ENCODE assay signal across 26 mouse cellular contexts in genomic region chr2:57338779-57339178, GRCm38 (mm10).
A peak's percentile ranks its signal among the peaks of the same experiment; 100 is the strongest.
DNase-seq lines count a peak whose midpoint lies in the region; ATAC-seq lines count a peak whose summit lies in the region.
"Had no signal": no experiment of that assay in that cellular context is flagged by ENCODE, and none has a peak within 500 bp of the region (broad histone marks: within the 10 kb centered on the region; RNA-seq: fewer than 3 reads in every experiment).

No protein-coding gene starts in this region.

- H3K36me3 ChIP-seq in forebrain, embryonic 15.5 days: no peaks in the 10 kb centered on the region
- no peaks in the 10 kb centered on the region for H3K36me3 ChIP-seq in forebrain, embryonic 12.5 days (replicated peaks)
- peaks cover 51% of the 10 kb centered on the region for H3K36me3 ChIP-seq in megakaryocyte, embryonic 14.5 days (replicated peaks; ENCODE audit: low read length)
- H3K36me3 ChIP-seq: hindbrain, embryonic 12.5 days; hindbrain, embryonic 15.5 days had no signal

- no peaks in the 10 kb centered on the region for H3K27me3 ChIP-seq in forebrain, embryonic 15.5 days
- 0 out of 2 replicates have a peak, but pooled peaks cover 4% of the 10 kb centered on the region for H3K27me3 ChIP-seq in forebrain, embryonic 12.5 days
- no peaks in the 10 kb centered on the region for H3K27me3 ChIP-seq in megakaryocyte, embryonic 14.5 days (replicated peaks)
- H3K27me3 ChIP-seq: embryonic facial prominence, embryonic 13.5 days; heart, embryonic 13.5 days; hindbrain, embryonic 15.5 days had no signal

- no peak overlapping the region for H3K4me3 ChIP-seq in forebrain, embryonic 15.5 days
- H3K4me3 ChIP-seq in forebrain, embryonic 12.5 days (replicated peaks): no peak overlapping the region
- peak overlapping the region; percentile 5 for H3K4me3 ChIP-seq in megakaryocyte, embryonic 14.5 days (replicated peaks)
- H3K4me3 ChIP-seq: embryonic facial prominence, embryonic 10.5 days; embryonic facial prominence, embryonic 13.5 days; erythroblast, embryonic 14.5 days; heart, adult 2 months; heart, embryonic 10.5 days; heart, embryonic 13.5 days; hindbrain, embryonic 12.5 days; hindbrain, embryonic 15.5 days had no signal

- WGBS in forebrain, embryonic 15.5 days: 77% methylated on average over 16 of the region's 16 CpGs
- WGBS in forebrain, embryonic 12.5 days: 92% methylated on average over 16 of the region's 16 CpGs

- peak; percentile 29; the same call in 1 of the 2 replicates for ATAC-seq in forebrain, embryonic 15.5 days (replicated peaks)
- ATAC-seq in forebrain, embryonic 12.5 days (ENCODE audit: low FRiP score): no peak
- ATAC-seq in megakaryocyte, adult 5-6 weeks (ENCODE audit: poor library complexity, severe bottlenecking): no peak
- ATAC-seq: activated CD4-positive, CD25-positive, alpha-beta regulatory T cell, adult 4 months; intestine, postnatal 0 days had no signal

- DNase-seq in retina, postnatal 1 day: peak; percentile 11
- DNase-seq in retina, embryonic 14.5 days (ENCODE audit: low spot score): no peak
- no peak for DNase-seq in frontal cortex, postnatal 10 days (ENCODE audit: low spot score in 2 of 2)
- DNase-seq: adrenal gland, adult 8-10 months; adrenal gland, postnatal 25 days; cerebellum, adult 11-12 months; cerebellum, adult 8-10 months; cerebellum, postnatal 10 days; cerebellum, postnatal 36 days; embryo, embryonic 11 days; gastrocnemius, postnatal 25 days; heart, adult 2 months; heart, postnatal 14 days had no signal

- H3K4me1 ChIP-seq in forebrain, embryonic 15.5 days: peaks cover 8% of the 10 kb centered on the region; the same call in 1 of the 2 replicates
- peaks cover 8% of the 10 kb centered on the region; the same call in 1 of the 2 replicates for H3K4me1 ChIP-seq in forebrain, embryonic 12.5 days
- no peaks in the 10 kb centered on the region for H3K4me1 ChIP-seq in megakaryocyte, embryonic 14.5 days
- H3K4me1 ChIP-seq: embryonic facial prominence, embryonic 10.5 days; embryonic facial prominence, embryonic 13.5 days; heart, embryonic 10.5 days; heart, embryonic 13.5 days; hindbrain, embryonic 12.5 days; hindbrain, embryonic 15.5 days had no signal

- H3K27ac ChIP-seq in forebrain, embryonic 15.5 days (replicated peaks): no peak overlapping the region
- no peak overlapping the region for H3K27ac ChIP-seq in forebrain, embryonic 12.5 days
- H3K27ac ChIP-seq: embryonic facial prominence, embryonic 10.5 days; embryonic facial prominence, embryonic 13.5 days; heart, adult 2 months; heart, embryonic 10.5 days; heart, embryonic 13.5 days; hindbrain, embryonic 12.5 days; hindbrain, embryonic 15.5 days had no signal

- H3K9me3 ChIP-seq in forebrain, embryonic 15.5 days: no peaks in the 10 kb centered on the region
- no peaks in the 10 kb centered on the region for H3K9me3 ChIP-seq in forebrain, embryonic 12.5 days
- H3K9me3 ChIP-seq in megakaryocyte, embryonic 14.5 days: no peaks in the 10 kb centered on the region
- H3K9me3 ChIP-seq: embryonic facial prominence, embryonic 10.5 days; embryonic facial prominence, embryonic 13.5 days; heart, embryonic 10.5 days; heart, embryonic 13.5 days; hindbrain, embryonic 12.5 days; hindbrain, embryonic 15.5 days had no signal

- H3K9ac ChIP-seq in forebrain, embryonic 15.5 days (replicated peaks): no peak overlapping the region
- no peak overlapping the region for H3K9ac ChIP-seq in forebrain, embryonic 12.5 days
- H3K9ac ChIP-seq: embryonic facial prominence, embryonic 13.5 days; heart, embryonic 13.5 days; hindbrain, embryonic 12.5 days; hindbrain, embryonic 15.5 days had no signal

- H3K4me2 ChIP-seq in forebrain, embryonic 15.5 days (replicated peaks): no peak overlapping the region
- no peak overlapping the region for H3K4me2 ChIP-seq in forebrain, embryonic 12.5 days
- H3K4me2 ChIP-seq: embryonic facial prominence, embryonic 13.5 days; heart, embryonic 13.5 days; hindbrain, embryonic 12.5 days; hindbrain, embryonic 15.5 days had no signal
